Mouse (Mus musculus) ES-E14 (cell line): ENCODE measurements at regions not wholly inside any gene's neighbourhood (a gene's known extent, or its start where the extent isn't known, plus 50 kb on each side); places are given as distances from the start of the nearest gene placed in this dataset.

Source experiments
- DNase-seq: peaks from one replicate; pipeline ENCODE4 v3.0.0-alpha.2; 2013; ENCODE audit warnings: low read depth, low spot score
- H3K27ac ChIP-seq: 2 replicates; pipeline ENCODE4 v1.5.1; 2012; ENCODE audit warnings: low read depth, mild to moderate bottlenecking, low read length, moderate library complexity, mixed read lengths; ENCODE audit not compliant: poor library complexity, insufficient read depth, severe bottlenecking
- H3K36me3 ChIP-seq: 2 replicates; pipeline ENCODE4 v1.6.1; 2012; ENCODE audit warnings: mild to moderate bottlenecking, low read length, moderate library complexity, mixed read lengths; ENCODE audit not compliant: control insufficient read depth, poor library complexity, insufficient read depth, severe bottlenecking
- H3K4me1 ChIP-seq, 2 experiments: fragments of 150-350 bp in 1 of 2; sonication (generic) in 1 of 2; 2 replicates each; pipeline ENCODE4 v1.6.1; 2012; ENCODE audit warnings: low read length in 2 of 2, mild to moderate bottlenecking in 1 of 2, mixed read lengths in 1 of 2; ENCODE audit not compliant: control insufficient read depth in 2 of 2, insufficient read depth in 2 of 2, poor library complexity in 1 of 2
- H3K4me3 ChIP-seq, 2 experiments: fragments of 150-350 bp in 1 of 2; sonication (generic) in 1 of 2; 2 replicates each; pipeline ENCODE4 v1.5.1; 2012; ENCODE audit warnings: low read length in 2 of 2, low read depth in 1 of 2, mild to moderate bottlenecking in 1 of 2, mixed read lengths in 1 of 2; ENCODE audit not compliant: insufficient read depth in 1 of 2, poor library complexity in 1 of 2, severe bottlenecking in 1 of 2
- H3K9ac ChIP-seq: 2 replicates; pipeline ENCODE4 v1.6.1; 2012; ENCODE audit warnings: low read depth, mild to moderate bottlenecking, low read length, mixed read lengths; ENCODE audit not compliant: poor library complexity, insufficient read depth, severe bottlenecking
- H3K9me3 ChIP-seq: fragments of 150-350 bp; sonication (generic); 2 replicates; pipeline ENCODE4 v1.6.1; 2012; ENCODE audit warnings: low read depth, mild to moderate bottlenecking, low read length; ENCODE audit not compliant: control insufficient read depth, insufficient read depth
- CHD2 ChIP-seq: IDR thresholded peaks from 2 replicates; pipeline ENCODE4 v1.6.1; 2014; ENCODE audit warnings: mild to moderate bottlenecking, low read depth, low read length, inconsistent platforms
- HCFC1 ChIP-seq: IDR thresholded peaks from 2 replicates; pipeline ENCODE4 v1.6.1; 2012; ENCODE audit warnings: low read length, inconsistent platforms, borderline replicate concordance; ENCODE audit not compliant: insufficient read depth
- MAFK ChIP-seq: IDR thresholded peaks from 2 replicates; pipeline ENCODE4 v1.6.1; 2014; ENCODE audit warnings: mild to moderate bottlenecking, low read depth, low read length, inconsistent platforms; ENCODE audit not compliant: insufficient read depth
- ZC3H11A ChIP-seq: IDR thresholded peaks from 2 replicates; pipeline ENCODE4 v1.6.1; 2012; ENCODE audit warnings: low read depth, mild to moderate bottlenecking, inconsistent platforms, low read length, borderline replicate concordance
- ZNF384 ChIP-seq: IDR thresholded peaks from 2 replicates; pipeline ENCODE4 v1.6.1; 2012; ENCODE audit warnings: low read depth, low read length, inconsistent platforms
- in situ Hi-C, 2 experiments: fragments of 600-800 bp; cut with MboI; formaldehyde crosslinking; loops; one replicate each; pipeline ENCODE4 v1.15.1; 2025; ENCODE audit warnings: low sequenced_read_pairs in 2 of 2, inconsistent platforms in 1 of 2; ENCODE audit not compliant: unreplicated experiment in 2 of 2

DNA sequence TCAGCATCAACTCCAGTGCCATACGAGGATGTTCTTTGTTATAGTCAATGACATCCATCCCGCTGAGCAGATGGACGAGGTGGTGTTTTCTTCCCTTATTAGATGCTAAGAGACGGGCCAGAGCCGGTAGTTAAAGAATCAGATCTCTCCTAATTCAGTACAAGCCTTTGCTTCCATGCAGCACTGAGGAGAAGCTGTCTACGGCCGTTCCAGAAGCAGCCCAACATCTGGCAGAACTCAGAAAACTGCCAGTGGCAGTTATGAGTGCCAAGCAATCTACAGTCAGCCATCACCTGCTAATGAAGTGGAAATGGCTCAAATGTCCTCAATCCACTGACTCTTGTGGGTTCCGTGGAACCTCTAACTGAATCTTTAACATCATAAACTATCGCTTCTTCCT lies 141.3 kb upstream of the Fam3c start:
- Histone ChIP-seq H3K9ac (no peak overlapping the region), H3K27ac (no peak overlapping the region), H3K36me3 (no peaks in the 10 kb centered on the region), H3K9me3 (no peaks in the 10 kb centered on the region), H3K4me3 (no peak overlapping the region), H3K4me1 (no peaks in the 10 kb centered on the region)
- in situ Hi-C loops = loop anchor here (10.0 to 25.0 kb wide), 2 partner anchors 173 to 385 kb away; no protein-coding TSS in a partner anchor
- no peak for TF ChIP-seq CHD2
- no peak for TF ChIP-seq HCFC1
- no peak for TF ChIP-seq MAFK
- TF ChIP-seq ZNF384 = no peak
- no peak for DNase-seq

DNA sequence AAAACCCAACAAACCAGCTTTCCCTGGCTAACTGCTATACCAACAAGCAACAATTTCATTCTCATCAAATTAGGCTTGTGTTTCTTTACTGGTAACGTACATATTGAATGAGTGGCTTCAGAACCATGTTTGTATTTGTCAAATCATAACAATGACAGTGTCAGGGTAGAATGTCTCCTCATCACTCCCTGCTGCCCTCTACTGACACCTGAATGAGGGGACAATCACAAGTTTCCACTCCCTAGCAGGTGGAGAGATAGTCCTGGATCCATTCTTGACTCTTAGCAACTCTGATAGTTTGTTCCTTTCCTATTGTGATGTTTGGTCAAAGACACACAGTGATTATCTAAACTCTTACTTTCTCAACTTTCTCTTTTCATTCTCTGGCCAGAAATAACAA lies 140.4 kb upstream of the Fam3c start:
- in situ Hi-C loops = loop anchor here (10.0 to 25.0 kb wide), 2 partner anchors 172 to 384 kb away; no protein-coding TSS in a partner anchor
- no peaks in the 10 kb centered on the region for H3K9me3 ChIP-seq
- H3K9ac ChIP-seq = no peak overlapping the region
- peak; percentile 17 for DNase-seq
- TF ChIP-seq ZNF384 (no peak), HCFC1 (no peak), MAFK (no peak), CHD2 (no peak)
- H3K4me3 ChIP-seq = no peak overlapping the region
- H3K4me1 ChIP-seq = no peaks in the 10 kb centered on the region
- no peak overlapping the region for H3K27ac ChIP-seq
- no peaks in the 10 kb centered on the region for H3K36me3 ChIP-seq

DNA sequence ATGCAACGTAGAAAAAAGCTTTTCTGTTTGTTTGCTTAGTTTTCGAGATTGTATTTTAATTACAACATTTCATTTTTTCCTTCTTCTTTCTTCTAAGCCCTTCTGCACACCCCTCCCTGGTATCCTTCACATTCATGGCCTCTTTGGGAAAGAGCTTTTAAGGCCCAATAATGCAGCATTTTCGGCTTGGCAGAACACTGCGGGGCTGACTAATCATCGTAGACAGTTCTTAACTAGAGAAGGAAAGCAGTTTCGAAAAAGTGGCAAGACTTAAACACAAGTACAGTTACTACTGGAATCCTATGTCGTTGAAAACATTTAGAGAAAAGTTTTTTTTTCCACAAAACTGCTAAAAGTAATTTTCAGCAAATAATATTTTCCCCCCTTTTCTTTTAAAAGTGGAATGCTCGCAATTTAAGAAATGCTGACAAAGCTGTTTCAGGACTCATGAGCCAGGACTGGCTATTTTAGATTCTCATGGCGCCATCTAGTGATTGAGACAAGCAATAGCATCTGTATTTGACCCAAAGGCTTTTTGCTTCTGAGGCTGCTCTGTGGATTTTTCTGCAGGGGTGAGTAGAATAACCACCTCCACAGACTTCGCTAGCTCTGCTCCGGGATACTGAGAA lies 137.7 kb upstream of the Fam3c start:
- TF ChIP-seq MAFK = peak; percentile 100
- TF ChIP-seq CHD2 = no peak
- no peak for TF ChIP-seq ZNF384
- no peak for TF ChIP-seq HCFC1
- TF ChIP-seq ZC3H11A = peak; percentile 97
- Histone ChIP-seq H3K27ac (no peak overlapping the region), H3K4me1 (no peaks in the 10 kb centered on the region), H3K9me3 (no peaks in the 10 kb centered on the region), H3K9ac (no peak overlapping the region), H3K4me3 (no peak overlapping the region), H3K36me3 (no peaks in the 10 kb centered on the region)
- peak; percentile 44 for DNase-seq
- in situ Hi-C loops = loop anchor here (5.0 to 25.0 kb wide), 3 partner anchors 169 to 381 kb away; no protein-coding TSS in a partner anchor

DNA sequence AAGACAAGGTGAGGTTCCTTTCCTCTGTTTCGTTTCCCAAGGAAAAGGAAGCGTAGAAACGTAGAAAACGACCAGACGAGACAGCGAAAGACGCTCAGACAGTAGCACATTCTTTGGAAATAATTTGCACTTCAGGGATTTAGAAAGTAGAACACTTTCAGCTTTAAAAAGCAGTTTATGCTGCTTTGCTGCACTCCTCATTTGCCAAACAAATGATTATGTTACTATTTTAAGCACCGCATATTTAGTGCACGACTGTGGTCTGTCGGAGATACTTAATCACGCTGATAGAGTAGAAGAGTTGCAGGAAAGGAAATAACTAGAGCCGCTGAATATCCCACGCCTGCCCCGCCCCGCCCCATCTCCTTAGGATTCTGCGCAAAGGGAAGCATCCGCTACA lies 136.9 kb upstream of the Fam3c start:
- Histone ChIP-seq H3K9me3 (no peaks in the 10 kb centered on the region), H3K4me3 (no peak overlapping the region), H3K27ac (no peak overlapping the region), H3K36me3 (no peaks in the 10 kb centered on the region), H3K4me1 (no peaks in the 10 kb centered on the region), H3K9ac (no peak overlapping the region)
- DNase-seq = no peak
- in situ Hi-C loops = loop anchor here (5.0 to 25.0 kb wide), 3 partner anchors 168 to 381 kb away; no protein-coding TSS in a partner anchor
- TF ChIP-seq ZC3H11A (no peak), ZNF384 (no peak), HCFC1 (no peak), MAFK (no peak), CHD2 (no peak)

DNA sequence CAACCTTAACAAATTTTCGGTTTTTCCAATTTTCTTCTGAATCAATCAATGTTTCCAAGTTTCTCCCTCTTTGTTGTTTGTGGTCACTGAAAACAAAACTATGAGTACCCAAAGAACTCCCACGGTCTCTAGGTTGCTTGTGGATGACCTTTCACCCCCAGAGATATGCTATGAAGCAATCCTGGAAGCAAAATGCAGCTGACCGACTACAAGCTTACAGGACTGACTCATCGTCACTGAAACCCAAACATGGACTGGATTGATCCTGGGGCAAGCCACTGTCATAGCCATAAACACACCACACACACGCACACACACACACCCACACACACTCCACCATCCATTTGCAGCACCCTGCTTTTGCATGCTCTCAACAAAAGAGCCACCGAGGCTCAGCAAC lies 134.7 kb upstream of the Fam3c start:
- in situ Hi-C loops = loop anchor here (5.0 to 25.0 kb wide), 3 partner anchors 166 to 378 kb away; no protein-coding TSS in a partner anchor
- Histone ChIP-seq H3K36me3 (no peaks in the 10 kb centered on the region), H3K9ac (no peak overlapping the region), H3K4me3 (no peak overlapping the region), H3K4me1 (no peaks in the 10 kb centered on the region; a peak in 1 of 4 replicates), H3K9me3 (no peaks in the 10 kb centered on the region), H3K27ac (no peak overlapping the region)
- no peak for TF ChIP-seq ZNF384
- no peak for TF ChIP-seq HCFC1
- TF ChIP-seq ZC3H11A = no peak
- no peak for TF ChIP-seq MAFK
- TF ChIP-seq CHD2 = no peak
- no peak for DNase-seq
